Comparison of ENCODE assay signal across 25 mouse cellular contexts in the genomic region with DNA sequence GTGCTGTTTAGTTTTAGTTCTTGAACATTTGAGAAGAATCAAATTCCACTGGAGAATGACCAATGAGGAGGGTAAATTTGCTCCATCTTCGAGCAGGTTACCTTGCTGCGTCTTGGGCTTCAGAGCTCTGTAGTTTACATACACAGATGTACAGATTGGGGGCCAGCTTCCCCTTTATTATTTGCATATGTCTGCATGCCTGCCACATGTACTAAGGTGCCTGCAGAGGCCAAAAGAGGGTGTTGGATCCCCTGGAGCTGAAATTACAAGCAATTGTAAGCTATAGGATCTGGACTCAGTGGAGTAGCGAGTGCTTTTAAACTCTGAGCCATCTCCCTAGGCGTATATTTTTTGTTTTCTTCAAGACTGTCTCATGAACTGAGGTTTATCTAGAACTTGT. TPM values are rescaled to one million over a fixed set of nuclear protein-coding genes. Genes with fewer than 3 reads are reported as not detected.
A peak's percentile ranks its signal among the peaks of the same experiment; 100 is the strongest.
DNase-seq lines count a peak whose midpoint lies in the region; ATAC-seq and TF ChIP-seq lines count a peak whose summit lies in the region.
"Had no signal": no experiment of that assay in that cellular context is flagged by ENCODE, and none has a peak within 500 bp of the region (broad histone marks: within the 10 kb centered on the region; RNA-seq: fewer than 3 reads in every experiment).

No protein-coding gene starts in this region.

- 0 out of 2 replicates have a peak overlapping the region, but pooled peaks have one; percentile 5 for H3K9ac ChIP-seq in CH12.LX (ENCODE audit: insufficient read depth, low read depth)
- 0 out of 2 replicates have a peak overlapping the region, but pooled peaks have one; percentile 27 for H3K9ac ChIP-seq in liver, postnatal 0 days (replicated peaks)
- H3K9ac ChIP-seq: forebrain, embryonic 15.5 days; hindbrain, embryonic 15.5 days; limb, embryonic 15.5 days; midbrain, embryonic 12.5 days; neural tube, embryonic 15.5 days had no signal

- no peak for TF ChIP-seq CTCF in gastrocnemius, adult 2 months (IDR thresholded peaks at IDR 0.05)
- no peak for TF ChIP-seq CTCF in CH12.LX (conservative IDR thresholded peaks at IDR 0.05 in 1 of 2, IDR thresholded peaks at IDR 0.05 in 1 of 2; ENCODE audit: low read depth in 2 of 2, low read length in 2 of 2)
- TF ChIP-seq CTCF in liver, postnatal 0 days (IDR thresholded peaks at IDR 0.05; ENCODE audit: low read depth), result no peak

- no peaks in the 10 kb centered on the region for H3K27me3 ChIP-seq in CH12.LX (replicated peaks)
- H3K27me3 ChIP-seq in liver, postnatal 0 days (ENCODE audit: insufficient read depth, low read length), result no peaks in the 10 kb centered on the region
- H3K27me3 ChIP-seq: forebrain, embryonic 15.5 days; hindbrain, embryonic 15.5 days; limb, embryonic 15.5 days; midbrain, embryonic 12.5 days; neural tube, embryonic 15.5 days had no signal

- intact Hi-C loops in gastrocnemius, adult 2 months (cut with DNase I), result no loop called here

- TF ChIP-seq POLR2A in CH12.LX (IDR thresholded peaks at IDR 0.05; ENCODE audit: low read depth, low read length), result 0 out of 2 replicates have a peak, but pooled peaks have one; percentile 15

- TF ChIP-seq EP300 in CH12.LX (IDR thresholded peaks at IDR 0.05; ENCODE audit: low read length), result no peak
- no peak for TF ChIP-seq EP300 in liver, postnatal 0 days (IDR thresholded peaks at IDR 0.05; ENCODE audit: low read depth)

- dilution Hi-C loops in CH12.LX (cut with MboI; ENCODE audit: extremely low pct_ligation_motif_present, extremely low pct_unique_long_range_greater_than_20kb, low sequenced_read_pairs), result no loop called here

- in situ Hi-C loops in CH12.LX (cut with MboI; ENCODE audit: low pct_ligation_motif_present, low pct_unique_long_range_greater_than_20kb, low sequenced_read_pairs), result no loop called here

- peaks cover 21 to 74% of the 10 kb centered on the region in 2 experiments; a peak in 3 of 4 replicates for H3K4me1 ChIP-seq in CH12.LX (ENCODE audit: control insufficient read depth in 1 of 2, insufficient read depth in 2 of 2)
- peaks cover 53% of the 10 kb centered on the region for H3K4me1 ChIP-seq in liver, postnatal 0 days (ENCODE audit: insufficient read depth)

- no peak overlapping the region for H3K4me3 ChIP-seq in gastrocnemius, adult 2 months
- no peak overlapping the region for H3K4me3 ChIP-seq in CH12.LX (replicated peaks in 1 of 3; ENCODE audit: low read depth in 2 of 3, low read length in 2 of 3, poor library complexity in 1 of 3)
- no peak overlapping the region for H3K4me3 ChIP-seq in liver, postnatal 0 days (ENCODE audit: low read depth, low read length)
- H3K4me3 ChIP-seq: forebrain, embryonic 15.5 days; hindbrain, embryonic 15.5 days; limb, embryonic 15.5 days; midbrain, embryonic 12.5 days; neural tube, embryonic 15.5 days had no signal

- H3K27ac ChIP-seq in gastrocnemius, adult 2 months, result peak overlapping the region; percentile 16; the same call in 1 of the 2 replicates
- peak overlapping the region; percentile 46; the same call in 1 of the 2 replicates for H3K27ac ChIP-seq in CH12.LX (ENCODE audit: insufficient read depth, low read depth)
- H3K27ac ChIP-seq in liver, postnatal 0 days (ENCODE audit: low read depth), result 0 out of 2 replicates have a peak overlapping the region, but pooled peaks have one; percentile 9
- H3K27ac ChIP-seq: forebrain, embryonic 15.5 days; hindbrain, embryonic 15.5 days; limb, embryonic 15.5 days; midbrain, embryonic 12.5 days; neural tube, embryonic 15.5 days had no signal

- H3K79me2 ChIP-seq in CH12.LX (replicated peaks; ENCODE audit: control insufficient read depth, extremely low read depth, insufficient read depth, poor library complexity, severe bottlenecking), result peaks cover 99% of the 10 kb centered on the region

- no peaks in the 10 kb centered on the region for H3K9me3 ChIP-seq in CH12.LX (replicated peaks; ENCODE audit: low read length)
- no peaks in the 10 kb centered on the region for H3K9me3 ChIP-seq in liver, postnatal 0 days (ENCODE audit: low read length)
- H3K9me3 ChIP-seq: forebrain, embryonic 15.5 days; hindbrain, embryonic 15.5 days; limb, embryonic 15.5 days; midbrain, embryonic 12.5 days; neural tube, embryonic 15.5 days had no signal

- no peak for TF ChIP-seq RAD21 in CH12.LX (IDR thresholded peaks at IDR 0.05; ENCODE audit: low read depth, low read length)

- no peak for DNase-seq in gastrocnemius, adult 2 months
- DNase-seq in gastrocnemius, postnatal 10 days, result no peak
- DNase-seq in CH12.LX (ENCODE audit: extremely low read depth), result peak; percentile 44
- DNase-seq in induced T-regulatory cell, adult 2 months (ENCODE audit: low read depth), result peak; percentile 35
- no peak for DNase-seq in liver, postnatal 0 days
- no peak for DNase-seq in right cerebral cortex, postnatal 10 days (ENCODE audit: low spot score in 2 of 2)
- DNase-seq in kidney, postnatal 4 days, result no peak
- DNase-seq in layer of hippocampus, postnatal 36 days, result no peak
- DNase-seq: adrenal gland, postnatal 25 days; cerebellum, adult 11-12 months; cerebellum, postnatal 10 days; gastrocnemius, postnatal 14 days; heart, adult 11 months; kidney, postnatal 36 days; thymus, postnatal 14 days had no signal

- peaks cover 17 to 62% of the 10 kb centered on the region in 2 experiments for H3K36me3 ChIP-seq in CH12.LX (replicated peaks in 1 of 2; ENCODE audit: control insufficient read depth in 1 of 2, insufficient read depth in 1 of 2, low read length in 1 of 2)
- peaks cover 49% of the 10 kb centered on the region for H3K36me3 ChIP-seq in liver, postnatal 0 days (replicated peaks; ENCODE audit: insufficient read depth, low read length)

- H3K4me2 ChIP-seq in CH12.LX (ENCODE audit: insufficient read depth, low read depth, poor library complexity, severe bottlenecking), result peak overlapping the region; percentile 59
- H3K4me2 ChIP-seq in liver, postnatal 0 days (ENCODE audit: low read depth, low read length), result peak overlapping the region; percentile 75
- H3K4me2 ChIP-seq: forebrain, embryonic 15.5 days; heart, embryonic 11.5 days; hindbrain, embryonic 15.5 days; limb, embryonic 15.5 days; midbrain, embryonic 12.5 days; neural tube, embryonic 15.5 days had no signal

- ATAC-seq in liver, postnatal 0 days, result no peak
- ATAC-seq: forebrain, embryonic 15.5 days; intestine, embryonic 16.5 days had no signal

- WGBS in liver, postnatal 0 days (ENCODE audit: insufficient replicate concordance), result 63% methylated on average over 4 of the region's 4 CpGs

TF ChIP-seq in CH12.LX, 34 proteins besides CTCF, POLR2A, EP300 and RAD21:
- TF ChIP-seq MXI1 (IDR thresholded peaks at IDR 0.05; ENCODE audit: low read depth, low read length), result 0 out of 2 replicates have a peak, but pooled peaks have one; percentile 54
- TF ChIP-seq MAFK (IDR thresholded peaks at IDR 0.05; ENCODE audit: insufficient replicate concordance, low read length), result no peak
- TF ChIP-seq MEF2A (IDR thresholded peaks at IDR 0.05; ENCODE audit: borderline replicate concordance, low read depth, low read length), result 0 out of 2 replicates have a peak, but pooled peaks have one; percentile 17
- peak; percentile 51; the same call in 1 of the 2 replicates for TF ChIP-seq SIN3A (IDR thresholded peaks at IDR 0.05; ENCODE audit: low read length)
- 0 out of 2 replicates have a peak, but pooled peaks have one; percentile 6 for TF ChIP-seq TCF12 (IDR thresholded peaks at IDR 0.05; ENCODE audit: low read depth, low read length)
- TF ChIP-seq RCOR1 (conservative IDR thresholded peaks at IDR 0.05; ENCODE audit: low read depth, low read length), result no peak
- TF ChIP-seq MYC (IDR thresholded peaks at IDR 0.05; ENCODE audit: low read depth, low read length), result 0 out of 2 replicates have a peak, but pooled peaks have one; percentile 52
- TF ChIP-seq BHLHE40 (IDR thresholded peaks at IDR 0.05; ENCODE audit: low read depth, low read length), result 0 out of 2 replicates have a peak, but pooled peaks have one; percentile 27

RNA-seq across cellular contexts. Expression of a gene that starts 6.1 kb away (rescaled TPM):
- total RNA-seq in gastrocnemius, adult 2 months (2021), result 10 to 100 TPM; 62.7 to 65.8 TPM
- 100 to 1,000 TPM in 1 of 2 experiments, 10 to 100 TPM in 1; 98.5 to 102 TPM for total RNA-seq in gastrocnemius, postnatal 10 days (2021)
- total RNA-seq in CH12.LX (2012; rRNA removed) (37.5 and 45.2 TPM in 2 replicates), CH12.LX (2014; rRNA removed) (22.9 and 29.4 TPM in 2 replicates)
- 864 and 1,039 TPM in 2 replicates for polyA plus RNA-seq in CH12.LX (2012; ENCODE audit: insufficient read length, low read depth)
- 184 and 188 TPM in 2 replicates for polyA plus RNA-seq in liver, postnatal 0 days (2015; fragmentation: Nextera tagmentation; extraction: Ambion mirVana)
- total RNA-seq in layer of hippocampus, postnatal 36 days (2021), result 10 to 100 TPM; 50.2 to 55.6 TPM

RNA-seq across cellular contexts. Expression of a gene that starts 32.3 kb away (rescaled TPM):
- total RNA-seq in gastrocnemius, adult 2 months (2021), result 10 to 100 TPM; 15.1 to 20.6 TPM
- total RNA-seq in gastrocnemius, postnatal 10 days (2021), result 10 to 100 TPM; 34.7 to 38.0 TPM
- total RNA-seq in CH12.LX (2012; rRNA removed), result 103 and 119 TPM in 2 replicates
- 140 and 150 TPM in 2 replicates for total RNA-seq in CH12.LX (2014; rRNA removed)
- 127 and 173 TPM in 2 replicates for polyA plus RNA-seq in CH12.LX (2012; ENCODE audit: insufficient read length, low read depth)
- polyA plus RNA-seq in liver, postnatal 0 days (2015; fragmentation: Nextera tagmentation; extraction: Ambion mirVana), result 23.8 and 25.0 TPM in 2 replicates
- total RNA-seq in layer of hippocampus, postnatal 36 days (2021), result 10 to 100 TPM; 16.1 to 19.0 TPM

RNA-seq across cellular contexts. Expression of a gene that starts 43.5 kb away (rescaled TPM):
- not detected for total RNA-seq in gastrocnemius, adult 2 months (2021)
- total RNA-seq in gastrocnemius, postnatal 10 days (2021), result 1 to 10 TPM in 1 of 2 experiments, not detected in 1; 1.7 TPM
- total RNA-seq in CH12.LX (2012; rRNA removed) (0.04 TPM in 1 of 2 replicates, not detected in the other), CH12.LX (2014; rRNA removed) (0.09 TPM in 1 of 2 replicates, not detected in the other)
- 0.11 TPM in 1 of 2 replicates, not detected in the other for polyA plus RNA-seq in CH12.LX (2012; ENCODE audit: insufficient read length, low read depth)
- polyA plus RNA-seq in liver, postnatal 0 days (2015; fragmentation: Nextera tagmentation; extraction: Ambion mirVana), result 117 and 135 TPM in 2 replicates
- total RNA-seq in layer of hippocampus, postnatal 36 days (2021), result not detected
- total RNA-seq: adrenal gland, postnatal 25 days; gastrocnemius, postnatal 14 days; left cerebral cortex, adult 18-20 months; left cerebral cortex, postnatal 25 days had no signal
- polyA plus RNA-seq: forebrain, embryonic 15.5 days; small intestine, adult 2 months had no signal

Comparison
In these comparisons a context has a peak if more than half of its experiments do, and no peak if none do; other contexts are left out.
1. DNase-seq: peak in CH12.LX (single experiment) and induced T-regulatory cell, adult 2 months (single experiment); none in gastrocnemius, adult 2 months (single experiment), gastrocnemius, postnatal 10 days (single experiment), liver, postnatal 0 days (single experiment), right cerebral cortex, postnatal 10 days (0 of 2), kidney, postnatal 4 days (0 of 2) and layer of hippocampus, postnatal 36 days (0 of 2).
2. Peak in every context shown above with its lines, with median percentiles within 50 percentile points of each other: H3K27ac ChIP-seq.